Mouse (Mus musculus) myocyte (in vitro differentiated cells): Measurements from ENCODE around the gene Pex10.
A peak's percentile ranks its signal among the peaks of the same experiment; 100 is the strongest.

Experiments
- CEBPB ChIP-seq: IDR thresholded peaks from 2 replicates; pipeline ENCODE4 v1.6.1; 2011; ENCODE audit warnings: mild to moderate bottlenecking, moderate library complexity; ENCODE audit not compliant: poor library complexity, insufficient read depth, severe bottlenecking
- E2F4 ChIP-seq: IDR thresholded peaks from one replicate; pipeline ENCODE4 v1.6.1; 2011; ENCODE audit warnings: mild to moderate bottlenecking, control low read depth, moderate library complexity; ENCODE audit not compliant: insufficient read depth
- MAX ChIP-seq: IDR thresholded peaks from one replicate; pipeline ENCODE4 v1.6.1; 2011; ENCODE audit warnings: low read depth, mild to moderate bottlenecking, control low read depth
- MYOD1 ChIP-seq, 3 experiments: IDR thresholded peaks; one replicate each; pipeline ENCODE4 v1.6.1; 2011; ENCODE audit warnings: control low read depth in 2 of 3, low read depth in 2 of 3, mild to moderate bottlenecking in 2 of 3, moderate library complexity in 1 of 3; ENCODE audit not compliant: insufficient read length in 2 of 3, control insufficient read depth in 1 of 3
- MYOG ChIP-seq, 3 experiments: IDR thresholded peaks; one replicate each; pipeline ENCODE4 v1.6.1; 2011; ENCODE audit warnings: control low read depth in 2 of 3, low read depth in 2 of 3, mild to moderate bottlenecking in 2 of 3; ENCODE audit not compliant: insufficient read length in 2 of 3, control insufficient read depth in 1 of 3, insufficient read depth in 1 of 3
- POLR2A ChIP-seq: IDR thresholded peaks from one replicate; pipeline ENCODE4 v1.6.1; 2011; ENCODE audit warnings: low read depth, mild to moderate bottlenecking, control low read depth, moderate library complexity; ENCODE audit not compliant: insufficient read length
- POLR2AphosphoS2 ChIP-seq: IDR thresholded peaks from one replicate; pipeline ENCODE4 v1.6.1; 2011; ENCODE audit warnings: low read depth, control low read depth; ENCODE audit not compliant: insufficient read length
- REST ChIP-seq: IDR thresholded peaks from one replicate; pipeline ENCODE4 v1.6.1; 2011; ENCODE audit warnings: mild to moderate bottlenecking, control low read depth, moderate library complexity; ENCODE audit not compliant: insufficient read depth, insufficient read length
- SRF ChIP-seq: IDR thresholded peaks from one replicate; pipeline ENCODE4 v1.6.1; 2011; ENCODE audit warnings: low read depth; ENCODE audit not compliant: control insufficient read depth, insufficient read length
- TCF12 ChIP-seq: IDR thresholded peaks from one replicate; pipeline ENCODE4 v1.6.1; 2011; ENCODE audit warnings: mild to moderate bottlenecking, control low read depth; ENCODE audit not compliant: poor library complexity, insufficient read depth, severe bottlenecking
- TCF3 ChIP-seq: IDR thresholded peaks from one replicate; pipeline ENCODE4 v1.6.1; 2011; ENCODE audit warnings: low read depth, control low read depth; ENCODE audit not compliant: insufficient read length
- USF1 ChIP-seq: IDR thresholded peaks from one replicate; pipeline ENCODE4 v1.6.1; 2011; ENCODE audit warnings: low read depth, mild to moderate bottlenecking, control low read depth, moderate library complexity

GRCm38 (mm10) chr4:155068357-155068972 lies 1.6 kb downstream of the Pex10 start:
- TF ChIP-seq POLR2A (peak; percentile 10), USF1 (no peak), POLR2AphosphoS2 (peak; percentile 83), CEBPB (no peak), TCF12 (no peak), MAX (no peak), TCF3 (no peak), E2F4 (no peak), MYOD1 (IDR thresholded peaks at IDR 0.05; ENCODE audit: control insufficient read depth in 1 of 3, insufficient read length in 2 of 3, low read depth in 2 of 3) (no peak), MYOG (IDR thresholded peaks at IDR 0.05; ENCODE audit: control insufficient read depth in 1 of 3, insufficient read depth in 1 of 3, insufficient read length in 2 of 3, low read depth in 2 of 3) (no peak), SRF (no peak), REST (no peak)
